Mouse (Mus musculus): ENCODE data around the gene Gm28729.
"Not testable (repeated sequence)": the region's sequence is repeated elsewhere in the genome, so short reads cannot be mapped to it uniquely, and the experiment has no call there.

Gm28729 gene

DNA sequence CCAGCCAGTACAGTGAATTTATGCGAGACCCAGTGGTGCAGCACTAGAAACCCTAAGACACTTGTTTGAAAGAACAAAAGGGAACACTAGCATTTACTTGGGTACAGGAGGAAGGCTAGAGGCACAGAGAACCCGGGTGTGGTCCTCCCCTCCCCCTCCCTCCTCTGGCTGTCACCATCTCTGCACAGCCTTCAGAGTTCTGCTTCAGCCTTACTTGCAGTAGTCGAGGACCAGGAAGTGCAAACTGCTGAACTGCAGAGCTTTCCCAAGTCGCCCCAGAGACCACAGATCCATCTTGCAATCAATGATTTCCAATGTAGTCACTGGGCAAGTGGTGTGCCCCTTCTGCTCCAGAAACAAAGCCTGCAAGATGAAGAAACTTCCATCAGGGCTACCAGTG lies 7.6 kb downstream of the Gm28729 start:
- no peak for DNase-seq

DNA sequence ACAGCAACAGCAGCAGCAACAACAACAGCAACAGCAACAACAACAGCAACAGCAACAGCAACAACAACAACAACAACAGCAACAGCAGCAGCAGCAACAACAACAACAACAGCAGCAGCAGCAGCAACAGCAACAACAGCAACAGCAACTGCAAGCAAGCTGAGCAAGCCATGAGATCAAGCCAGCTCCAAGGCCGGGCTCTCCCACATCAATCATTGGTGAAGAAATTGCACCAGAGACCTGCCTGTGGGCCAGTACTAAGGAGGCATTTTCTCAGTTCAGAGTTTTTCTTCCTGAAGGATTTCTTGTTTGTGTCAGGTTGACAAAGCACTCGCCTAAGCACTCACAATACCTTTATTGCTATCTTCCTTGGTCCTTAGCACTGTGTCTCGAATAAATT lies 8.3 kb downstream of the Gm28729 start:
- DNase-seq, result no peak

DNA sequence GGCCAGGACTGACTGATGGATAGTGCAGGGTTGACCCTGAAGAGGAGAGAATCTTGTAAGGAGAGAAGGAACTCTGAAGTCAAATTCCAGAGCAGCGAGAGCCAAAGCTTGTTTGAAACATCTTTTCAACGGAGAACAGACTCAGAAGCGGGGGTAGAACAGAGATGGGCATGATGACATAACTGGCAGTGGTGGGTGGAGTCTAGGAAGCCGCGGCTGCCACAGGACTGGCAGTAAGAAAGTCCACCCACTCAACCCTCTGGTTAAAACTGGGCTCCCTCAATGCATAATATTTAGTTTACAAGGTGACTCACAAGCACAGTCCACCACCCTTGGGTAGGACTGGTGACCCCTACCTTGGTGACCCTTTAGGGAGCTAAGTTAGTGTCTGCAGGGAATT lies 9.3 kb downstream of the Gm28729 start:
- no peak for DNase-seq

DNA sequence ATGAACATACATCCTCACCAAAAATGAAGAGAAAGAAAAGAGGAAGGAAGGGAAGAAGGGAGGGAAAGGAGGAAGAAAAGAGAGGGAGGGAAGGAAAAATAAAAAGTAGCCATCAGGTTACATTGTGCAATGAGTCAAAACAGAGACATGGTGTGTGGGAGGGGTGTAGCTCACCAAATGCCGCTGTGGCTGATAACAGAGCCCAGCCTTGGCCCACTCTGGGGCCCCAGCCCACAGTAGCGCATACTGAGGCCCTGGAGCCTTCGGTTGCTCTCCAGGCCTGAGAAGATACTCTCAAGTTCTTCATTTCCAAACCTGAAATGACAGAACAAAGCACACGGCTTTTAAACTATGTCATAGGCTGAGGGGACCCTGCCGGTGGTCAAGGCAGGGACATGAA lies 10.8 kb downstream of the Gm28729 start:
- DNase-seq, result no peak

DNA sequence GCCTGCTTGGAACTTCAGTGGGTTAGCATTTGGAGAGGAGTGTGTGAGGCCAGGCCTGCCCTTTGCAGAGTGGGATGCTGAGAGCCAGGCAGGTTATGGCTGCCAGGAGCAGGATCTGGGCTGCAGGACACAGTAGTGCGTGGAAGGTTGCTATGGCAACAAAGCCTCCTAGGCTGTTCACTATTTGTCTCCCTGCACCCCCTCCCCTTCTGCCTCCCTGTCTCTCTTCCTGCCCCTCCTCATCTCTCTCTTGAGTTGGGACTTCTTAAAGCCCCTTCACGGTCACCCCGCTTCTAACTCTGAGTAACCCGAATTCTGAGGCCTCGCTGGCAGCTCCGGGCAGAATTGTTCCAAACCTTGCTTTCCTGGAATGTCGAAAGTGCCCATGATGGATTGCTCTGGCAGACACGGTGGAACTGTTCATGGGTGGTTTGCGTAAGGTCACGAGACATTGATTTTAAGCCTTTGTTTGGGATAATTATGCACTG lies 19.0 kb downstream of the Gm28729 start:
- peak; percentile 47 to 59 for DNase-seq

DNA sequence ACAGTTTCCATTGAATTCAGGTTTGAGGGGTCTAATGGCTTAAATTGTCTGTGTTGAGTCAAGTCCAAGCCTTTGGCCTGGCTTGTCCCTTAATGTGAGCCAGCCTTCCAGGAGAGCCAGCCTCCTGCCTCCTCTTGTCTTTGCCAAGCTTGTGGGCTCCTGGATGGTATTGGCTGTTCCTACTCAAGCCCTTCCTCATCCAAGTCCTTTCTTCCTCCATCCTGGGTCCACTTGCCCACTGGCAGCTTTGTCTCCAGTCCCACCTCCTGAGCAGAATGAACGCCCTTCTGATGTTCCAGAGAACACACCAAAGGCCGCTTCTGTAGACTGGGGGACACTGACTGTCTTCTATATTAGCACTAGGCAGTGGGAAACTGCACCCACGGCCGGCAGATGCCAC lies 19.9 kb downstream of the Gm28729 start:
- no peak for DNase-seq

DNA sequence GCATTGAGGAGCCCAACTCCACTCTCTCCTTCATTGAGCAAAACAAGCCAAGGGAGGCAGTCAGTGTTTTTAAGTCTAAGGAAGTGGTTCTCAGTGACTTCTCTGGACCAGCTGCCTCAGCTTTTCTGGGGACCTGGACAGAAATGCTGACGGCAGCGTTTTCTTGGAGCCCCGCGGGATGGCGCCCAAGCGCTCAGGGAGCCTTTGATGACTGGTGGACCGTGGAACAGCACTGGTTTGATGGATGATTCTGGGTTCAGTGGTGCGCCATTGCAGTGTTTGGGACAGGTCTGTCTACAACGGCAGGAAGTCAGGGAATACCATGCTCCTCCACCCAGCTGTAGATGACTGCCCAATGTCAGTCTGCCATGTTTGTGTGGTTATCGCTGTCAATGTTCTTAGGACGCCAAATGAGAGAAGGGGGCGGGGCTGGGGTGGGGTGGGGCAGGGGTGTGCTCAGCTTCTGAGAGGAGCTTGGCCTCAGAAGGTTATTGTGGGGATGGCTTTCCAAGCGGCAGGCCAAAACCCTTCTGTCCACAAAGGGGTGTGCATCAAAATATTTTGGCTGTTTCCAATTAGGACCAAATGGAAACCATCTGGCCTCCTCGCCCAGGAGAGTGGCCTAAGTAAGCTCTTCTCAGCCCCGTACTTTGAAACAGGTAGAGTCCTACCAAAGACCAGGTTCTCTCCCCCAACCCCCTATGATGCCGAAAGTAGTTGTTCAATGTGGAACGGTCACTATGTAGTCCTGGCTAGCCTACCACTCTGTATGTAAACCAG lies 20.8 kb downstream of the Gm28729 start:
- no peak for DNase-seq

DNA sequence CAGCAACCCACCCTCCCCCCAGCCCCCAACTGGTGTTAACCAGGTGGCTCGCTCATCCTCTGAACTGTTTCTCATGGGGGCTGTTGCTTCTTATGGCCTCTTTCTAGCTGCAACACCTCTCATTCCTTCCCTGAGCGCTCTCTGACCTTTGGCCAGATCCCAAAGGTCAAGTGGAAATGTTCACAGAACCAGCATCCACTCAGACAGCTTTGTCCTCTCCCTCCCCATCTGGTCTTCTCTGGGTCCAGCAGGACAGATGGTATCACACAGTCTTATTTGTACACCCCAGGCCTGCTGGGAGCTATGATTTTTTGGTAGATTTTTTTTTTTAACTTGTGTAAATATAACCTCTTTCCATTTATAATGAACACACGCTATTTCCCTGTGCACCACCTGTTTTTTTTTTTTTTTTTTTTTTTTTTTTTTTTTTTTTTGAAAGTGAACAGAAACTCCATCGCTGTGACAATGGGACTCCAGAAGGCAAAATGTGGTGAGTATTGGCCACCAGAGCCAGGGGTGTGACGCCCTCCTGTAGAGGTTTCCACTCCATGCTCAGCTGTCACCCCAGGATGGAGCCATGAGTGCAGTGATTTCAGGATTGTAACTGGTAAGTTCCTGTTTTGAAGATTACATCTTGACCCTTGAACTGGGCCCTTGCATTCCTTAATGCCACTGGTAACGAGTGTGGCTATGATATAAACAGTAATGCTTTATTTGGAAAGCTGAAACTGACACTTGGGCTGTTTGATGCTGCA lies 22.0 kb downstream of the Gm28729 start:
- peak; percentile 28 to 33 for DNase-seq

DNA sequence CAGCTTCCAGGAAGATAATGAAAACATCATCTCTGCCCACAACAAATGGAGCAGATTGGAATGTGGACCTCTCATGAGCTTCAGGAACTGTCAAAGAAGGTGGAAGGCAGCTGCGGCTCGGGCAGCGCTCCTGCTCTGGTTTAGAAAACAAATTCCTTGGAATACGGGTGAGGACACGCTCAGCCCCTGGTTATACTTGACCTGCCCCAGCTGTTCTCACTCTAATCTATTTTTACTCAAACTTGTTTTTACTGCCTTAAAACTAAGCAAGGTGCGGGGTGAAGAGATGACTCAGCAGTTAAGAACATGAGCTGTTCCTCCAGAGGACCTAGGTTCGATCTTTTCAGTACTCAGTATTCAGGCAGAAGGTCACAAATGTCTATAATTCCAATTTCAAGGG lies 23.8 kb downstream of the Gm28729 start:
- DNase-seq, result no peak

DNA sequence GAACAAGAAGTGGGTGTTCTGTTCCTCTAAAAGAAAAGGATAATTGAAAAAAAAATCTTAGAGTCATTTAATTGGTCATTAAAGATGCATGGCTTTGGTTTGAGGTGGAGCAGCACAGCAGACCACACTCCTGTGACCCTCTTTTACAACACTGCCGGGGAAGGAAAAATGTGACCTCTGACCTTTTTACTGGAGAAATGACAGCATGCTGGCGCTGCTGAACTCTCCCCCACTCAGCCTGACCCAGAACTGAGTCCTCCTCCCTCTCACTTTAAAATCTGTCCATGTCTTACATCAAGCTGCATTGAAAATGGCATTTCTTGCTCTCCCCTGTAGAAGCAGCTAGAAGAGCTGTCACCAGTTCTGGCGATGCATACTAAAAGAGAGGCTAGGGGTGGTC lies 31.9 kb downstream of the Gm28729 start:
- no peak for DNase-seq

DNA sequence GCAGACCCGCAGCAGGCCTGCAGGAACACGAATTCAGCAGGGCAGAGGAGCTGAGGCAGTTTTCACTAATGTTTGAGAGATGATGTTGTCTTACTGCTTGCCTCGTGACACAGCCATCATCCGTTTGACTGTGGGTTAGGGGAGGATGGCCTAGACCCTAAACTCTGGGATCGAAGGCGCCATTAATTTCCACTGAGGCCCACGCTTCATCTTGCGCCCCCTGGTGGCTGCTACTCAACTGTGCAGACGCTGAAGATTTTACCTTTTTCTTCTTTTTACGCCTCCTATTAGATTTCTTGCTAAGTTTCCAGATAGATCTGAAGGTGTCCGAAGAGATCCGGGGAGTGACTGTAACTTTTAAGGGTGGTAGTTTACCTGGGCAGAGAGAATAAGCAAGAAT lies 33.3 kb downstream of the Gm28729 start:
- DNase-seq, result peak in 1 of 2 experiments; percentile 36

DNA sequence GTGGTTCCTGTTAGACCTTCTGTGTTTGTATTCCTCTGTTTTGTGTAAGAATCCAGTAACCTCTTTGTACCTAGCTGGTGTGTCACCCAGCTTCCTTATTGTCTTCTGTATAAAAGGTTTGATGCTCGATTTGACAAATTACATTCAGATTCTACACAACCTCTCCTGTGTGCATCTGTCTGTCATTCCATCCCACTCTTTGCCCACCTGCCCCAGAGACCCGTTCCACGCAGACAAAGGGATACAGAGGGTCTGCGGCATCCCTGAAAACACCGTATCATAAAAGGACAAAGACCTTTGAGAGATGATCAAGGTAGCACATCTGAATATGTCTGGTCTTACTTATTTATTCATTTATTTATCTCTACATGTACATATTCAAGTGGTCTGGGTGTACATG lies 37.2 kb downstream of the Gm28729 start:
- not testable (repeated sequence) for DNase-seq

DNA sequence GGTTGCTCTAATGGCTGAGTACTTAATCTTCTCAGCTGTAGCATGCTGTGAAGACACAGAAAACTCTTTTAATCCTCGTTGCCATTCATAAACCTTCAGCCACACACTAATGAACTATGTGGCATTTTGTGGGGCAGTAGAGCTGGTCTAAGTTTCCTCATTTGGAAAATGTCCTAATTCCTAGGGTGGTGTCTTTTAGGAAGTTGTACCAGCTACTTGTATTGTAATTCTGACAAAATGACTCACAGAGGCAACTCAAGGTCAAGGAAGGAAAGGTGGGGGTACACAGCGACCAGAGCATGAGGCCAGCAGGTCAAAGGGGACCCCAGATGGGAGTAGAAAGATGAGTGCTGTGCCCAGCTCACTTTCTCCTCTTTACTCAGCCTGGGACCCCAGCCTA lies 41.4 kb downstream of the Gm28729 start:
- DNase-seq, result no peak

DNA sequence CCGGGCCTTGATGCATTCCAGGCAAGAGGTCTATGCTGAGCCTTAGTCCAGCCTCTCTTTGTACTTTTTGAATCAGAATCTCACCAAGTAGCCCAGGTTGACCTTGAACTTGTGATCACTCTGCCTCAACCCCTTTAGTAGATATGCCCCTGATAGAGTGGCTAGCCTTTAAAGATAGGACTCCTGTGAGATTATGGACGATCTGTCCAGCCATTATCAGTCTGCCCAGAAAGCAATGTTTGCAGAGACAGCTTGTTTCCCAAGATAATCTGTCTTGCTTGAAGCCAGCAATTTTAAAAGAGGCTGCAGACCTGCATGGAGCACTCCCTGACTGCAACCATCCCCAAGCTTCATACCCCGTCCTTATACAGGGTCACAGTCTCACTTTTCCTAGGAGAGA lies 42.0 kb downstream of the Gm28729 start:
- no peak for DNase-seq

DNA sequence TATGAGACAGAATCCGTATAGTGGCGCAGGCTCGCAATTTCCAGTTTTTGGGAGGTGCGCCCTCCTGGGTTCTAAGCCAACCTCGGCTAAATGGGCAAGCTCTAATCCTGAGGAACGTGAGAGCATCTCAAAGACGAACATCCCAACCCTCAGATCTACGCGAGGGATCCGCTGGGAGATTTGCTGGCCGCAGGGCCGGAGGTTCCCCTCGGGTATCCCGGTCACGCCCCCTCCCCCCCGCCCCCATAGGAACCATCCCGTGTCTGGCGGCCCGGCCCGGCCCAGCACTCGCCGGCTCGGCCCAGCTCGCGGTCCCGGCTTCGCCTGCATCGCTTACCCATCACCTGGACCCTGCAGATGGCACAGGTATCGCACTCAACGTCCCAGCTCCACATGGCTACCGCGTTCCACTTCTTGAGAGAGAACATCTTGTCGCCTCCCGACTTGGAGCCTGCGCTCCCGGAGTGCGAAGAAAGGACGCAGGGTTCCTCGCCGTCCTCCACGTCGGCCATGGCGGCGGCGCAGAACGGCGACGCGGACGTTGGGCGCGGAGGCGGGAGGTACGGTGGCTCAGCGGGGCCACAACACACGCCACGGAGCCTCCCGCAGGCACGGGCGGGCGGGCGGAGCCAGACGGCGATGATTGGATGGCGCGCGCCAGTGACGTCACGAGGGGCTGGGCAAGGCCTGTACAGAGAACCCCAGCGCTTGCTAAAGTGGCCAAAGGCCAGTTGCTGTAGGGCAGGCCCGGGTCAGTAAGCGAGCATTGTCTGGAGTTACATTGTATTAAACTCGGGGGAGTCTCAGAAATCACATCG lies 46.8 kb downstream of the Gm28729 start, which contains the start of gene Rnf7:
Rnf7 (minus strand) TSS at position 605 of the 818 bp plus-strand sequence.
- peak; percentile 98 to 99 for DNase-seq

DNA sequence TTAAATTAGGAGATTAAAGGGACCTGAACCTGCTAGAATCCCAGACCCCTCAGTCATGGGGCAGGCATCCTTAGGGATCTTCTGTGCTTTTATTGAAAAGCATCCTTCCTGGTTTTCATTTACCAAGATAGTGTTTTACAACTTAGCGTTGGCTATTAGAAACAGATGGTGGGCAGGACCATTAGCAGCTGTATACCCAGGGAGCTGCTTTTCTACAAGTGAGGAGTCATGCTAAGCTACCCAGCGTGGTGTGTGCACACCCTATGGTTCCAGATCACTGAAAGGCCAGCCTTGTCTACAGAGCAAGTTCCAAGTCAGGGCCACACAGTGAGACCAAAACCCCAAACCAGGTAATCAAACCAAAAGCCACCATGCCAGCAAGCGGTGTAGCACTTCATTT lies 52.7 kb downstream of the Gm28729 start:
- no peak for DNase-seq

DNA sequence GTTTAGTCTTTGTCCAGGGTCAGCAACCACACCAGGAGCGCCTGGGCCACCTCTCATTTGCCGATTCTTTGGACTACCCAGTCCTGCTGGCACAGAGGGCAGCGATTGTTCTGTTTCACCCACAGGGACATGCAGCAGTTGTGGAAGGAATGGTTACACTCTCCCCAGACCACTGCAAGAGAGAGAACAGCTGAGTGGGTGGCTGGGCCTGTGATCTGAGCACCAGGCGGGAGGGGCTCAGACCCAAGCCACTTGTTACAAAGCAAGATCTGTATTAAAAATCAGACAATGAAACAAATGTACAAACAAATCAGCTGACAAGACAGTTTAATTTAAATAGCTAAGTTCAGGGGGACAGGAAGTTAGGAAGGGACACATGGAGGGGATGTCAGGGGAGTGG lies 53.4 kb downstream of the Gm28729 start:
- not testable (repeated sequence) for DNase-seq

DNA sequence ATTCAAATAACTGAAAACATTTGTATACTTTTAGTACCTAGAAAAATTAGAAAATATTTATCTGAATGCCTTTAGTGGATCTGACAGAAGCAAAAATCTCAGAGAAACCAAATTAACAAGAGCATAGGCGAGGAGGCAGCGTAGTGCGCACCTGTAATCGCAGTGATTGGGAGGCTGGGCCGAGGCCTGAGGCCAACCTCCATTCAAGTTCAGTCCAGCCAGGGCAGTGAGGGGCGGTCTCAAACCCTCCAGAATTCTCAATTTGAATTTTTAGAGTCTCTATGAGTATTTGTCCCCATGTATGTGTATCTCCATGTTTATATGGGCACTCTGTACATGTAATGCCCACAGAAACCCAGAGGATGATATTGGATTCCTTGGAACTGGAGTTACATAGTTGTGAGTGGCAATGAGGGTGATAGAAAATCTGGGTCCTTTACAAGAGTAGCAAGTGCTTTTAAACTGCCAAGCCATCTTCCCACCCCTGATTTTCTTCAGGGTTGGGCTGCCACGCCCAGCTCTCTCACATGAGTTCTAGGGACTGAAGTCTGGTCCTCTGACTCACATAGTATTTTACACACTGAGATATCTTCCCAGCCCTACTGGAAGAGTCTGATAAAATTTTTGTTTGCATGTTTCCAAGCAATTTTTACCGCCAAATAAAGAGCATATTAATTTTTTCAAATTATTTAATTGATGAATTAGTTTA lies 54.6 kb downstream of the Gm28729 start:
- DNase-seq, result no peak

DNA sequence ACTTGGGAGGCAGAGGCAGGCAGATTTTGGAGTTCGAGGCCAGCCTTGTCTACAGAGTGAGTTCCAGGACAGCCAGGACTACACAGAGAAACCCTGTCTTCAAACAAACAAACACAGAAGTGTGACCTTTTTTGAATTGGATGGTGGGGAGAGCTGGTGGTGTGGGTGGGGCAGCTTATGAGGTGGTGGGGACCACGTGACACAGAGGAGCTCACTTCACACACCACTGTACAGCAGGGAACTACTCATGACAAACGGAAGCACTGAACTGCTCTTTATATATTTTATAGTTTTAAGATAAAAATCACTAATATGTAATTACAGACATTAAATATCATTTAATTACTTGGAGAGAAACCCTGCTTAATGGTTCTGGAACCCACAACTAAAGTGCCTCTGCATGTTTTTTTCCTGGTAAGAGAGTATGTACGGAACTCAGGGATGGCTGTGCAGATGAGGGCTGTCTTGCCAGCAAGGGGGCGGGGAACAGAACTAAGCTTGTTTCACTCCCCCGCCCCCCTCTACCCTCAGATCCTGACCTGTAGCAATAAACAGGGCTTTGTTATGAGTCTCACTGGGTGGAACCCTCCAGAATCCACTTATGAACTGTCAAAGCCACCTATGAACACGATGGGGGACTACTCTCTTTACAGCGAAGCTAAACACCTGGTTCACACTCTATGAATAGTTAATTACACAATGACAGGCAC lies 55.4 kb downstream of the Gm28729 start:
- DNase-seq, result no peak

DNA sequence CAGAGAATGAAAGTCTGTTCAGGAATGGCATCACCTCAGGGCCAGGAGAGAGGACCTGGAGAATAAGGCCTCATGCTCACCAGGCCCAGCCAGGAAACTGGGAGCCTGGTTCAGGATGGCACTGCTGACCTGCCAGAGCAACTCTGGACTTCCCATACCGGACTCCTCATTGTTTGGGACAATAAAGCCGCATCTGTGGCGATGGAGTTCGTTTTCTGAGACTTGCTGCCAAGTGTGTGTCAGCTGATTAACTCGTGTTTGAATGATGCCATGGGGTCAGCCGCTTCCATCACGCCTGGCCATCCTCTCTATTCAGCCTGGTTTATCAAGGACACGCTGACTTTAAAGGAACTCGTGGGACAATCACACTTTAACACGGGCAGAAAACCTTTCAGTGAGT lies 61.4 kb downstream of the Gm28729 start:
- no peak for DNase-seq

DNA sequence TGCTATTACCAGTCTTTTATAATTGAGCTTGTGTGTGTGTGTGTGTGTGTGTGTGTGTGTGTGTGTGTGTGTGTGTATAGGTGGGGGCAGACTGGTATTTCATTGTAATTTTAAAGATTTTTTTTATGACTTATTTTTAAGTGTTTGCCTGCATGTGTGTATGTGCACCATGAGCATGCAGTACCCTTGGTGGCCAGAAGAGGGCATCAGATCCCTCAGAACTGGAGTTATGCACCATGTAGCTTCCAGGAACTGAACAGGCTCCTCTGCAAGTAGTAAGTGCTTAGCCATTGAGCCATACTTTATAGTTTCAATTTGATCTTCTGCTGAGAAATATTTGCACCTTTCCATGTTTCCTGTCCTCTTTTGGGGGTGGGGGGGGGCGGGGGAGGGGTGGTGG lies 63.5 kb downstream of the Gm28729 start:
- DNase-seq, result no peak

All from kidney, adult 8-10 months (tissue).